Mouse (Mus musculus) intestine, postnatal 0 days (tissue): ENCODE data around the gene Trdmt1. TPM values are rescaled to one million over a fixed set of nuclear protein-coding genes. Genes with fewer than 3 reads are reported as not detected.
A peak's percentile ranks its signal among the peaks of the same experiment; 100 is the strongest.

Experiments used
- ATAC-seq: fragments of 200-750 bp; cut with Nextera tagmentation; 2 replicates; pipeline ENCODE4 v1.8.0; 2017; ENCODE audit warnings: mild to moderate bottlenecking, moderate TSS enrichment, moderate library complexity
- H3K27ac ChIP-seq: fragments of 300-500 bp; sonication (generic); 2 replicates; pipeline ENCODE4 v1.5.1; 2014; ENCODE audit warnings: mild to moderate bottlenecking, low read depth, low read length, moderate library complexity
- H3K27me3 ChIP-seq: fragments of 300-500 bp; sonication (generic); replicated peaks from 2 replicates; pipeline ENCODE4 v1.6.1; 2014; ENCODE audit warnings: low read length, mixed read lengths; ENCODE audit not compliant: control insufficient read depth, insufficient read depth
- H3K36me3 ChIP-seq: fragments of 300-500 bp; sonication (generic); 2 replicates; pipeline ENCODE4 v1.6.1; 2014; ENCODE audit warnings: mild to moderate bottlenecking, moderate library complexity; ENCODE audit not compliant: control insufficient read depth, insufficient read depth
- H3K4me1 ChIP-seq: fragments of 300-500 bp; sonication (generic); replicated peaks from 2 replicates; pipeline ENCODE4 v1.6.1; 2014; ENCODE audit warnings: antibody characterized with exemption, low read length, mixed read lengths; ENCODE audit not compliant: control insufficient read depth, insufficient read depth
- H3K4me2 ChIP-seq: fragments of 300-500 bp; sonication (generic); replicated peaks from 2 replicates; pipeline ENCODE4 v1.6.1; 2014; ENCODE audit warnings: low read depth, mild to moderate bottlenecking, moderate library complexity
- H3K4me3 ChIP-seq: fragments of 300-500 bp; sonication (generic); 2 replicates; pipeline ENCODE4 v1.5.1; 2014; ENCODE audit warnings: low read depth, low read length
- H3K9ac ChIP-seq: fragments of 300-500 bp; sonication (generic); 2 replicates; pipeline ENCODE4 v1.6.1; 2014; ENCODE audit warnings: mild to moderate bottlenecking, low read depth, low read length
- H3K9me3 ChIP-seq: fragments of 300-500 bp; sonication (generic); 2 replicates; pipeline ENCODE4 v1.6.1; 2016; ENCODE audit warnings: mixed run types; ENCODE audit not compliant: control insufficient read depth
- CTCF ChIP-seq: sonication (generic); IDR thresholded peaks from 2 replicates; pipeline ENCODE4 v1.5.1; 2016; ENCODE audit warnings: low read depth, mild to moderate bottlenecking, control low read depth, antibody characterized with exemption, moderate library complexity
- WGBS: fragments of 180-500 bp; shearing (Covaris S2); extraction: QIAGEN DNeasy Blood & Tissue Kit; methylation state at CpG from one replicate; pipeline ENCODE4 v1.1.7; 2014; 5-methylcytosine and 5-hydroxymethylcytosine counted together
- polyA plus RNA-seq: library from polyadenylated mRNA; unstranded; fragments of >200 nt; fragmentation: Nextera tagmentation; extraction: Ambion mirVana; gene quantifications from 2 replicates; pipeline ENCODE4 v1.2.1, GENCODE M21; 2015

Gene Trdmt1
- polyA plus RNA-seq, 1 experiment from 2014 or later = 6.8 TPM

DNA sequence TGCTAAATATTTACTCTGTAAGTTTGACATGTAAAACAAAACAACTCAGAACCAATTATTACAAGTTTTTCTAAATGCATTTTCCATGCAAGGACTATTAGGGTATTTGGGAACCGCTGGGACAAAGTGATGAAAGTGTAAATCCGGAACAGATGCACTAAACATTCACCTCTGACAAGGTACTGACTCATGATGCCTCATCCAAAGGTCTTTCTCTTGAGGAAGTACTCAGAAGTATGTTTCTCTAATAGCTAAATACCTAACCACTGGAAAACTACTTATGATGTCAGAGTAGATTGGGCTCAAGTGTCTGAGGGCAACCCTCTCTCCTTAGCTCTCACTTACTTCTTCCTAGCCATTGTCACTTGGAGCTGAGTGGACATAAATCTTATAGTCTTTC lies 63.7 kb downstream of the Trdmt1 start:
- Histone ChIP-seq H3K27me3 (no peaks in the 10 kb centered on the region), H3K9me3 (no peaks in the 10 kb centered on the region), H3K4me3 (no peak overlapping the region), H3K4me2 (no peak overlapping the region), H3K27ac (no peak overlapping the region), H3K36me3 (no peaks in the 10 kb centered on the region; the same call in 1 of the 2 replicates), H3K9ac (no peak overlapping the region), H3K4me1 (no peaks in the 10 kb centered on the region; the same call in 1 of the 2 replicates)
- WGBS = 65% methylated on average over 2 of the region's 2 CpGs
- no peak for TF ChIP-seq CTCF
- ATAC-seq = no peak

DNA sequence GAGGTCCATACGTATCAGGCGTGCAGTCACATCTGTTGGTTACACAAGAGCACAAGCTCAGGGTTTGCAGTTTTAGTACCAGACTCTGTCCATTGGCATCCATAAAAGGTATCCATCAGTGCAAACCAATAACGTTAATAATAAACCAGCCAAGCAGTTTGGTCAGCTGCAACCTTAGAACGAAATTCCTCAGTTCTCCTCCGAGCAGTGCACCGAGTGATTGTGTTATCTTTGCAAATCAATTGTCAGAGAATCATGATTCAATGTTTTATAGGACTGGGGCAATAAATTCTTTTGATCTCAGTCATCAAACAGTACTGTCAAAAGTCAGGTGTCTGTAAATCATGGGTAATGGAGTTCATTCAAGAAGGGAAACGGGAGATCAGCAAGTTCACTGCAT lies 65.3 kb downstream of the Trdmt1 start:
- WGBS = 34% methylated on average over 7 of the region's 7 CpGs
- Histone ChIP-seq H3K4me3 (no peak overlapping the region), H3K4me2 (no peak overlapping the region), H3K27me3 (no peaks in the 10 kb centered on the region), H3K36me3 (peaks cover 6% of the 10 kb centered on the region; the same call in 1 of the 2 replicates), H3K27ac (no peak overlapping the region), H3K9me3 (no peaks in the 10 kb centered on the region), H3K9ac (no peak overlapping the region), H3K4me1 (no peaks in the 10 kb centered on the region; the same call in 1 of the 2 replicates)
- peak; percentile 81 for ATAC-seq
- TF ChIP-seq CTCF = no peak

DNA sequence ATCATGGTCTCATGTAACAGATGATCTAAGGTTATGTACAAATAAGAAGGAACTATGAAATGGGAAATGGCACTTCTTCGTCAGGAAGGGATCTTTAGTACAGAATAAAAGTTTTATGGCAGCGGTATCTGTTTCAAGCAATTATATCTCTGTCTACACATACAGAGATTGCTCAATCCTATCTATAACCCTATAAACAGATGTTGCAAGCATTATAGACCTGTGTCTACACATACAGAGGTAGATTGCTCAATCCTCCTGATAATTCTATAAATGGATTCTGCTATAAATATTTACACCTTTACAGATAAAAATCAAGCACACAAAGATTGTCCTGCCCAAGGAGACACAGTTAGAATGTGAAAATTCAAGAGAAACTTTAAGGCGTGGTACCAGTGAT lies 74.4 kb downstream of the Trdmt1 start:
- H3K9me3 ChIP-seq = no peaks in the 10 kb centered on the region
- H3K27me3 ChIP-seq = no peaks in the 10 kb centered on the region
- H3K4me2 ChIP-seq = no peak overlapping the region
- TF ChIP-seq CTCF = no peak
- H3K9ac ChIP-seq = no peak overlapping the region
- no peak overlapping the region for H3K27ac ChIP-seq
- H3K36me3 ChIP-seq = peaks cover 8% of the 10 kb centered on the region; the same call in 1 of the 2 replicates
- ATAC-seq = peak; percentile 96
- H3K4me3 ChIP-seq = no peak overlapping the region
- WGBS = 50% methylated on average over 3 of the region's 3 CpGs
- no peaks in the 10 kb centered on the region for H3K4me1 ChIP-seq

DNA sequence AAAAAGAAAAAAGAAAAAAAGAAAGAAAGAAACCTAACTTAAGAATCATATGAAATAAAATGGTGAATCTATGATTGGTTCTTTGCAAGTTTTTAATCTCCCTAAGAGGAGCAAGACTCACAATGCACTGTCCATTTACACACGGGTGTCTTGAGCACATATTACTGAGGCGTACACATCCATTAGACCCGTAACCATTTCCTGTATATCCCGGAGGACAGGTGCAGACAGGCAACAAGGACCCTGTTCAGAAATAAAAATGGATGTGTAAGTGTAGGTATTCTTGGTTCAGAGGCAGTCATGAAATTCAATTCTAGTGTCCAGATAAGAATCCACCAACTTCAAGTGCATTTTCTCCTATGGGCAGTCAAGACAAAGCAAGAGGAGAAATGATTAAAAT lies 74.8 kb downstream of the Trdmt1 start:
- Histone ChIP-seq H3K4me1 (no peaks in the 10 kb centered on the region), H3K9me3 (no peaks in the 10 kb centered on the region), H3K27ac (no peak overlapping the region), H3K36me3 (peaks cover 7% of the 10 kb centered on the region; the same call in 1 of the 2 replicates), H3K9ac (no peak overlapping the region), H3K4me3 (no peak overlapping the region), H3K4me2 (no peak overlapping the region), H3K27me3 (no peaks in the 10 kb centered on the region)
- no peak for TF ChIP-seq CTCF
- WGBS = 74% methylated on average over 4 of the region's 4 CpGs
- no peak for ATAC-seq

DNA sequence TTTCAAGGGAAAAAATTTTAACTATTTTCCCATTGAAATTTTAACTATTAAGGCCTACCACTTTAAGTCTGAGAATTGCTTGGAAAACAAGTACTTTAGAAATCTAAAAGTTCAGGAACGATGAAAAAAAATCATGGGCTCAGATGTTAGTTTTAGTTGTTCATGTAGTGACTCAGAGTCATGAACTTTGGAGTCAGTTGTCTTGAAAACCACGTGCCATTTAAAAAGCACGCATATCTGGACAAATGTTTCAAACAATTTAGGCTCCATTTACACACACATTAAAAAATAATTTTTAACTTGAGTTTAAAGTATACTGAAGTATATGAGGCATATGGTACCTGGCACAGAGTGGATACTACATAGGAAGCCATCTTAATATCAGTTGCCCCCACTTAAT lies 77.8 kb downstream of the Trdmt1 start:
- Histone ChIP-seq H3K9ac (no peak overlapping the region), H3K4me2 (no peak overlapping the region), H3K27me3 (no peaks in the 10 kb centered on the region), H3K4me3 (no peak overlapping the region), H3K4me1 (no peaks in the 10 kb centered on the region), H3K36me3 (peaks cover 7% of the 10 kb centered on the region; the same call in 1 of the 2 replicates), H3K9me3 (no peaks in the 10 kb centered on the region), H3K27ac (no peak overlapping the region)
- 65% methylated on average over 3 of the region's 3 CpGs for WGBS
- TF ChIP-seq CTCF = no peak
- no peak for ATAC-seq

Other genes with a start within 250 kb of the Trdmt1 start
- gene Cubn, start 52.9 kb downstream of the Trdmt1 start, polyA plus RNA-seq = 32.1 and 41.6 TPM in 2 replicates
- 272 and 299 TPM in 2 replicates for gene Vim, start 29.3 kb upstream of the Trdmt1 start, polyA plus RNA-seq
- gene St8sia6, start 249.4 kb upstream of the Trdmt1 start, polyA plus RNA-seq = 0.60 and 0.65 TPM in 2 replicates